15 mouse cellular contexts compared by ENCODE assay signal in the genomic region with DNA sequence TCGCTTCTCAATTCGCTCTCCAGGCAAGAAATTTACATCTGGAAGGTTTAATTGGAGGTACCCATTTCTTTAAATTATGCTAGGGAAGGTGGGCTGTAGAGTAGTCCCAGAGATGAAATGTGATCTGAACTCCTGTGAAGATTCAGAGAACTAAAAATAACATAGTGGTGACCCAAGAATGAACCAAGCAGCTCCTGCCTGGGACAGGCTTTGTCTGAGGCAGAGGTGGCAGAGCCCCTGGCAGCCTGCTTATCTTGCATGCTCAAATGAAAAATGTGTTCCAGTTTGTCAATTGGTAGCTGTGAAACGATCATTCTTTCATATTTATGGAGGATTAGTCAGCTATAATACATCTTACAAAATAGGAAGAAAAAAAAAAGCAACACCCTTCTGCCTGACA.
DNase-seq lines count a peak whose midpoint lies in the region; ATAC-seq and TF ChIP-seq lines count a peak whose summit lies in the region.
"Had no signal": no experiment of that assay in that cellular context is flagged by ENCODE, and none has a peak within 500 bp of the region (broad histone marks: within the 10 kb centered on the region; RNA-seq: fewer than 3 reads in every experiment).

No protein-coding gene starts in this region.

- no peak for TF ChIP-seq CTCF in layer of hippocampus, adult 2 months (conservative IDR thresholded peaks at IDR 0.05)
- TF ChIP-seq CTCF in olfactory bulb, adult 2 months (IDR thresholded peaks at IDR 0.05; ENCODE audit: insufficient read depth, low read depth, low read length): no peak

- 23% methylated on average over 3 of the region's 3 CpGs for WGBS in olfactory bulb, adult 2 months

- H3K4me3 ChIP-seq in layer of hippocampus, adult 2 months: no peak overlapping the region
- no peak overlapping the region for H3K4me3 ChIP-seq in olfactory bulb, adult 2 months (ENCODE audit: insufficient read depth, low read depth, low read length)
- H3K4me3 ChIP-seq: kidney, embryonic 15.5 days; liver, embryonic 12.5 days had no signal

- peaks cover 17% of the 10 kb centered on the region for H3K4me1 ChIP-seq in olfactory bulb, adult 2 months (ENCODE audit: control insufficient read depth, insufficient read depth, low read length)

- TF ChIP-seq POLR2A in olfactory bulb, adult 2 months (IDR thresholded peaks at IDR 0.05; ENCODE audit: insufficient read depth, low read depth, low read length): no peak

- peak; percentile 2 for DNase-seq in adrenal gland, adult 8-10 months
- DNase-seq in adrenal gland, adult 18-20 months (ENCODE audit: low spot score in 2 of 2): no peak
- DNase-seq in layer of hippocampus, adult 2 months (ENCODE audit: low spot score in 2 of 2): no peak
- no peak for DNase-seq in layer of hippocampus, adult 9-11 months
- peak; percentile 4 to 19 for DNase-seq in heart, postnatal 14 days
- DNase-seq in yolk sac, embryonic 10.5 days (ENCODE audit: low spot score): no peak
- DNase-seq: cerebellum, adult 2 months; lung, postnatal 36 days; spleen, adult 18-20 months; thymus, adult 18-20 months had no signal

- peak overlapping the region; percentile 72 for H3K27ac ChIP-seq in layer of hippocampus, adult 2 months
- 0 out of 2 replicates have a peak overlapping the region, but pooled peaks have one; percentile 50 for H3K27ac ChIP-seq in olfactory bulb, adult 2 months (ENCODE audit: insufficient read depth, low read depth, low read length)
- H3K27ac ChIP-seq: kidney, embryonic 15.5 days; liver, embryonic 12.5 days had no signal

- intact Hi-C loops in heart, postnatal 14 days (cut with DNase I): no loop called here

- no peak for ATAC-seq in erythroid progenitor cell, adult 5-6 weeks (replicated peaks; ENCODE audit: low FRiP score, poor library complexity, severe bottlenecking)
- ATAC-seq: activated CD4-positive, CD25-positive, alpha-beta regulatory T cell, adult 4 months; liver, embryonic 12.5 days had no signal

Comparison
In these comparisons a context has a peak if more than half of its experiments do, and no peak if none do; other contexts are left out.
1. DNase-seq: peak in adrenal gland, adult 8-10 months (single experiment) and heart, postnatal 14 days (2 of 2); none in adrenal gland, adult 18-20 months (0 of 2), layer of hippocampus, adult 2 months (0 of 2), layer of hippocampus, adult 9-11 months (single experiment) and yolk sac, embryonic 10.5 days (single experiment).